In the genomic region with DNA sequence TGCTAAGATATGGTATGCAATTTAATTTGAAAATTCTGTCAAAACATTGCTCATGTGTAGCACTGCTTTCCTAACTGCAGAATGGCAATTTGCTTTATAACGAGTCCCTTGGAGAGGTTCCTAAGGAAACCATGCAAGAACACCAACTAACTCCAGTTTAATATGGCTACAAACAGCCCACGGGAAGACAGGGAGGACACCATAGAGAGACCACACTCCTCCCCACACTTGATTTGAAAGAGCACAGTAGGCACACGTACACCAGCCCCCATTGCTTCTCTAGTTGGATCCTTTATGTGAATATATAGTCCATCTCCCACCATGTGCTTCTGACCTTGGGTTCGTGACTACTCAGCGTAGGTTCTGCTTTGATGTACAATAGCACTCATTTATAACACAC, we compare ENCODE assay signal across 30 mouse cellular contexts. TPM values are rescaled to one million over a fixed set of nuclear protein-coding genes. Genes with fewer than 3 reads are reported as not detected.
DNase-seq lines count a peak whose midpoint lies in the region; ATAC-seq and TF ChIP-seq lines count a peak whose summit lies in the region.
"Had no signal": no experiment of that assay in that cellular context is flagged by ENCODE, and none has a peak within 500 bp of the region (broad histone marks: within the 10 kb centered on the region; RNA-seq: fewer than 3 reads in every experiment).

No protein-coding gene starts in this region.

- peak; percentile 71 for ATAC-seq in frontal cortex, adult (ENCODE audit: low TSS enrichment)
- ATAC-seq in midbrain, embryonic 15.5 days (replicated peaks): peak; percentile 51; the same call in 1 of the 2 replicates
- ATAC-seq: CD4-positive, CD25-positive, alpha-beta regulatory T cell, adult 4 months; forebrain, embryonic 16.5 days; hindbrain, embryonic 16.5 days; inflammation-experienced regulatory T-cells, adult 6 months; intestine, embryonic 16.5 days had no signal

- H3K27ac ChIP-seq in midbrain, embryonic 15.5 days: no peak overlapping the region
- H3K27ac ChIP-seq in midbrain, embryonic 10.5 days (replicated peaks): no peak overlapping the region
- H3K27ac ChIP-seq: embryonic facial prominence, embryonic 12.5 days; forebrain, embryonic 12.5 days; hindbrain, embryonic 13.5 days had no signal

- no peak overlapping the region for H3K9ac ChIP-seq in midbrain, embryonic 15.5 days
- H3K9ac ChIP-seq: embryonic facial prominence, embryonic 12.5 days; forebrain, embryonic 12.5 days; hindbrain, embryonic 13.5 days had no signal

- H3K27me3 ChIP-seq in midbrain, embryonic 15.5 days (replicated peaks): no peaks in the 10 kb centered on the region
- H3K27me3 ChIP-seq in midbrain, embryonic 10.5 days (ENCODE audit: low read depth, poor library complexity, severe bottlenecking): no peaks in the 10 kb centered on the region
- H3K27me3 ChIP-seq: embryonic facial prominence, embryonic 12.5 days; forebrain, embryonic 12.5 days; hindbrain, embryonic 13.5 days had no signal

- H3K4me3 ChIP-seq in midbrain, embryonic 15.5 days: no peak overlapping the region
- H3K4me3 ChIP-seq in midbrain, embryonic 10.5 days: no peak overlapping the region
- H3K4me3 ChIP-seq: embryonic facial prominence, embryonic 12.5 days; erythroblast, embryonic 14.5 days; forebrain, embryonic 12.5 days; hindbrain, embryonic 13.5 days had no signal

- H3K9me3 ChIP-seq in midbrain, embryonic 15.5 days: no peaks in the 10 kb centered on the region
- no peaks in the 10 kb centered on the region for H3K9me3 ChIP-seq in midbrain, embryonic 10.5 days (replicated peaks)
- H3K9me3 ChIP-seq: embryonic facial prominence, embryonic 12.5 days; forebrain, embryonic 12.5 days; hindbrain, embryonic 13.5 days had no signal

- TF ChIP-seq POLR2A in brain, embryonic 14.5 days (IDR thresholded peaks at IDR 0.05; ENCODE audit: borderline replicate concordance, extremely low read depth, insufficient read depth, insufficient read length, poor library complexity, severe bottlenecking): no peak

- H3K4me2 ChIP-seq in midbrain, embryonic 15.5 days: no peak overlapping the region
- H3K4me2 ChIP-seq: embryonic facial prominence, embryonic 12.5 days; forebrain, embryonic 12.5 days; heart, embryonic 11.5 days; hindbrain, embryonic 13.5 days had no signal

- WGBS in midbrain, embryonic 15.5 days: 66% methylated on average over 5 of the region's 5 CpGs
- WGBS in midbrain, embryonic 10.5 days: 86% methylated on average over 5 of the region's 5 CpGs

- no peak for TF ChIP-seq CTCF in brain, embryonic 14.5 days (IDR thresholded peaks at IDR 0.05; ENCODE audit: borderline replicate concordance, extremely low read depth, insufficient read depth, insufficient read length)

- no peaks in the 10 kb centered on the region for H3K36me3 ChIP-seq in midbrain, embryonic 15.5 days (replicated peaks)
- no peaks in the 10 kb centered on the region for H3K36me3 ChIP-seq in midbrain, embryonic 10.5 days
- H3K36me3 ChIP-seq: embryonic facial prominence, embryonic 12.5 days; forebrain, embryonic 12.5 days; hindbrain, embryonic 13.5 days had no signal

- no peak for DNase-seq in frontal cortex, postnatal 14 days (ENCODE audit: low spot score in 2 of 2)
- DNase-seq in midbrain, embryonic 10.5 days (ENCODE audit: low spot score): no peak
- DNase-seq in brain, adult 2 months (ENCODE audit: low read depth, low spot score): peak; percentile 35
- peak; percentile 16 for DNase-seq in brain, embryonic 14.5 days (ENCODE audit: low read depth)
- no peak for DNase-seq in gastrocnemius, postnatal 25 days
- DNase-seq: adrenal gland, adult 2 months; adrenal gland, postnatal 14 days; cerebellum, adult 18-20 months; cerebellum, adult 9-10 months; cerebellum, postnatal 14 days; gastrocnemius, postnatal 10 days; heart, adult 11 months had no signal

- H3K4me1 ChIP-seq in midbrain, embryonic 15.5 days: 0 out of 2 replicates have a peak, but pooled peaks cover 5% of the 10 kb centered on the region
- peaks cover 8% of the 10 kb centered on the region for H3K4me1 ChIP-seq in midbrain, embryonic 10.5 days
- H3K4me1 ChIP-seq: embryonic facial prominence, embryonic 12.5 days; hindbrain, embryonic 13.5 days had no signal

RNA-seq across cellular contexts. Expression of a gene that starts 35.8 kb away (rescaled TPM):
- 32.8 and 34.1 TPM in 2 replicates for polyA plus RNA-seq in midbrain, embryonic 15.5 days (2015; fragmentation: Nextera tagmentation; extraction: Ambion mirVana)
- polyA plus RNA-seq in midbrain, embryonic 10.5 days (2016; fragmentation: Nextera tagmentation; extraction: Ambion mirVana): 1.8 and 2.8 TPM in 2 replicates
- 31.4 and 46.6 TPM in 2 replicates for polyA plus RNA-seq in brain, embryonic 14.5 days (2012; rRNA removed)
- total RNA-seq in gastrocnemius, postnatal 25 days (2021): under 1 TPM in 1 of 2 experiments, not detected in 1; 0.08 TPM
- total RNA-seq: gastrocnemius, adult 18-20 months; heart, adult 8-10 months; heart, postnatal 25 days; hematopoietic stem cell, adult 5-6 weeks; MEL had no signal
- polyA plus RNA-seq: C2C12; CD4-positive, CD25-positive, alpha-beta regulatory T cell, adult 4 months; erythroblast, embryonic 14.5 days had no signal

Comparison
In these comparisons a context has a peak if more than half of its experiments do, and no peak if none do; other contexts are left out.
1. DNase-seq: peak in brain, adult 2 months (single experiment) and brain, embryonic 14.5 days (single experiment); none in frontal cortex, postnatal 14 days (0 of 2), midbrain, embryonic 10.5 days (single experiment) and gastrocnemius, postnatal 25 days (single experiment).